Mouse (Mus musculus) erythroblast, adult 5-6 weeks (primary cell): ENCODE data around the gene Scyl3. TPM values are rescaled to one million over a fixed set of nuclear protein-coding genes. Genes with fewer than 3 reads are reported as not detected.

ENCODE experiments used
- ATAC-seq: replicated peaks from 2 replicates; pipeline ENCODE4 v1.8.0; 2016; ENCODE audit warnings: moderate number of reproducible peaks, mild to moderate bottlenecking, moderate TSS enrichment, inconsistent platforms; ENCODE audit not compliant: poor library complexity, low FRiP score, severe bottlenecking
- total RNA-seq, 2 experiments: library from RNA; stranded (forward) in 1 of 2; stranded (reverse) in 1 of 2; fragments of 150-400 nt in 1 of 2; fragments of 200-764, 138-1000 nt in 1 of 2; gene quantifications; 2 replicates each; pipeline versions ENCODE4 v1.2.3 to v1.2.4; 2015 to 2017; ENCODE audit warnings: low replicate concordance in 2 of 2

Gene Scyl3
- total RNA-seq, 2 experiments from 2014 or later, result 6.5 to 25.9 TPM

GRCm38 (mm10) chr1:163942056-163942455, 13.2 kb downstream of the Scyl3 start:
- ATAC-seq, result no peak

DNA sequence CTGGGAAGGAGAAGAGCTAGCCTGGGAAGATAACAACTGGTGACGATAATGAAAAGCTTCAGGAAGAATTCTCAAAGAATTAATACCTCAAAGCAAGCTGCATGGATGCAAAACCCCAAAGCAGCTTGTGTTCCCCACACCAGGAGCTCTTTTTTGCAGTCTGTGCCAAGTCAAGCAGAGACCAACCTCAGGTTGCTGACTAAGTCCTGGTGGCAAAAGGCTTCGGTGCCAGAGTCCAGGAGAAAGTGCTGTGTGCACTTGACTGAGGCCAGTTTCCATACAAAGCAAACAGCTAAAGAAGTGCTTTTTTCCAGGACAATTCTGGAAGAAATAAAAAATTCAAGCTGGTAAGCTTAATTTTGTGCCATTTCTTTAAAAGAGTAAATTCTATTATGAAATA, 24.5 kb downstream of the Scyl3 start:
- no peak for ATAC-seq

DNA sequence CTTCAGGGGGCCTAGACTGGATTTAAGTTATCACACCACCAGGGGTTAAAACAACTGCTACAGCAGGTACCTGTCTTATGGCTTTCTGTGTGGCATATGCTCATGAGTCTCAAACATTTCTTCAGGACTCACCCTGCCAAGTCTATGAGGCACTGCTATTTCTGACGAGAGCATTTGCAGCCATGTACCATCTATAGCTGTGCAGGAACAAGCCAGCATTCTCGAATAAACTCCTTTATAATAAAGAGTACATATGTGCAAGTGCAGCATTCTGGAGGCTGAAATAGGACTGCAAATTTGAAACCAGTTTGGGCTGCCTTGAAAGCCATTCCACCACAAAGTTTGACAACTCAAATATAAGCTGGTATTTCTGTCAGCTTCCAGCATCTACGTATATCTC, 29.1 kb downstream of the Scyl3 start:
- no peak for ATAC-seq

GRCm38 (mm10) chr1:163964008-163964689, 35.2 kb downstream of the Scyl3 start:
- no peak for ATAC-seq

DNA sequence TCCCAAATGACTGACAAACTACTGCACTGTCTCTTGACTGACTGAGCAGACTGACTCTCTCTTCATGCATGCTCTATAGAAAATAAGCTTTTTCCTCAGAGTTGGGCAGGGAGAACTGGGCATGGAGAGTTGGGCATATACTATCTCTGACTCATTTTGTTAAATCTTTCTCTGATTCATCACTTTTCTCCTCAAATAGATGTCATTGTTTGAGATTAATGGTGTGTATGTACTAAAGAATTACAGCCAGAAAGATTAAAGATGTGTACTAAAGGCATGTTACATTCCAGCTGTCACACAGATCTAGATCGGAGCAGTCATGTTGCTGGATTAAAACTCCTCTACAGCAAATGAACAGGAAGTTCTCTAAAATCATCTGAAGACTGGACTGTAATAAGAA, 45.6 kb downstream of the Scyl3 start:
- ATAC-seq, result no peak

DNA sequence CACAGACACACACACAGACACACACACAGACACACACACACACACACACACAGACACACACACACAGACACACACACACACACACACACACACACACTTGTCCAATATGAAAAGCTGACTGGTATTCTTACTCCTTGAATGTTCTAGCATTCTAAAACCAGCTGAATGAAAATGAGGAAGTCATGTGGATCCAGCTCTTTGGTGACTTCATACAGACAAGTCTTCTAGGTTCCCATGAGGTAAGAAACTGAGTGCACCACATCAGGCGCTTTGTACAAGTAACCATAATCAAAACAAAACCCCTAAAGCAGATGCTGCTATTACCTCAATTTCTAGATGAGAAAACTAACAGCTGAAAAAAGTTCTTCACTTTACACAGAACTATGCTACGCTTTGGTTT, 46.2 kb downstream of the Scyl3 start:
- ATAC-seq, result no peak

- no peak for ATAC-seq
These were observed 47.6 kb downstream of the Scyl3 start for GRCm38 (mm10) chr1:163976515-163976914.

DNA sequence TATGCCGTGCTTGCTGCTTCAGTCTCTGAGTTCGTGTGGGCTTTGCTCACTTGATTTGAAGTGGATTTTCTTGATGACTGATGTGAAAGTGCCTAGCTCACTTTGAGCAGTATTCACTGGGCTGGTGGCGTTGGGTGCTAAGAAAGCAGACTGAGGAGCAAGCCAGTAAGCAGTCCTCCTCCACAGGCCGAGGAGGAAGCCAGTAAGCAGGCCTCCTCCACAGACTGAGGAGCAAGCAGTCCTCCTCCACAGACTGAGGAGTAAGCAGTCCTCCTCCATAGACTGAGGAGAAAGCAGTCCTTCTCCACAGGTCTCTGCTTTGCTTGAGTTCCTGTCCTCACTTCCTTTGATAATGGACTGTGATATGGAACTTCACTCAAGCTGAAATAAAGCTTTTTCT, 63.5 kb downstream of the Scyl3 start:
- ATAC-seq, result no peak

DNA sequence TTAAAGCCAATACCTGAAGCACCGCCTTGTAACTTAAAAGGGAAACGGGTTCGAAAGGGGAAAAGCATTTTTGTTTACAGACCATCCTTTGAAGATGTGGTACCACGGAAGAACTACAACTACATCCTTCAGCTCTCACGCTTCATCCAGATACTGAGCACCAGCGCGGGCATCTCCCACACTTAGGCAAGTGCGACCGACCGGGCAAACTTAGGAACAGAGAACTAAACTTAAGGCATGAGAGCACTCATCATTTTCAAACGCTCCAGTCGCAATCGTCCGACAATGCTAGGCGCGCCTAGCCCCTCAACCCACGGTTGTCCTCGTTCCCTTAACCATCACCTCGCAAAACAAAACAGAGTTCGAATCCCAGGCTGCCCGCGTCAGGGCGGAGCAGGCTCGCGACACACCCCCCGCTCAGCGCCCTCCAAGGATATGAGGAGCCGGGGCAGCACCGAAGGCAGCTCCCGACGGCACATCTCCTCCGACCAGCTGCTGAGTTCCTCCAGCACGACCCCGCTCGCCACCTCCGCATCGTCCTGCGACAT, 65.3 kb downstream of the Scyl3 start:
- peak; percentile 85 for ATAC-seq

DNA sequence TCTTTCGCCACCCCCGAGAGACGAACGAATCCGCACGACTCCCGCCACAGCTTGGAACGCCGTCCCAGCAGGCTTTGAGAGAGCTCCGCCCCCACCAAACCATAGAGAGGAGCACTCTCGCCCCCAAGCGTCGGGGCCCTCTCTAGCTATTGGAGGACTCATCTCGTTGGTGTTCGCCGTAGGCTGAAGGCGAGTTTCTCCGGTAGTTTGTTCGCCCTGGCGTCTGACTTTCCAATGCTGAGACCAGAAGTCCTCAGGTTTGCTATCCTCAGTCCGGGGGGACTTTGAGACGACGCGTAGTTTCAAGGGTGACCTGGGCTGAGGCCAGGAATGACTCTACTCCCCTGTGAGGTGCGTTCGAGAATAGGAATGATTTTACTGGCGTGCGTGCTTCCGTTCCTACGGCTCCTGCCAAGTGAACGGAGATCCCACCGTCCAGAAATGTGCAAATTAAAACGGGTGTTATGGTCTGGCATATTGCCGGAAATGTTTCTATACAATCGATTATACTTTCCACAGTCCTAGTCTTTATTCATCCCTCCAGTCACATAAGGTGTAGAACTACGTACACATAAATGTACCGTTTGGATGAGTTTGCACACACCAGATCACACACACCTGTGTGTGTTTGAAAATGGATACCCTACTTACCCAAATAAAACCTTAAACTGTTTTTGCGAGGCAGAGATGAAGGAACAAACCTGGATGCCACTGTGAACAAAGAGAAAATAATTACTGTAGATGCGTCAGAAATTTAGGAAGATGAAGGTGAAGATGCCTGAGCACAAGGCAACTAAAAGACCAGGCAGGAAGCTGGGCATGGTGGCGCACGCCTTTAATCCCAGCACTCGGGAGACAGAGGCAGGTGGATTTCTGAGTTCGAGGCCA, 66.1 kb downstream of the Scyl3 start, which contains the start of the genes BC055324 and Mettl18:
Gene BC055324 (minus strand): TSS at position 76 of the 888 bp plus-strand sequence.
Gene Mettl18 (plus strand): TSS at position 169 of the 888 bp plus-strand sequence.
- peak; percentile 97 for ATAC-seq

- no peak for ATAC-seq
These were observed 66.7 kb downstream of the Scyl3 start for GRCm38 (mm10) chr1:163995609-163995913.

DNA sequence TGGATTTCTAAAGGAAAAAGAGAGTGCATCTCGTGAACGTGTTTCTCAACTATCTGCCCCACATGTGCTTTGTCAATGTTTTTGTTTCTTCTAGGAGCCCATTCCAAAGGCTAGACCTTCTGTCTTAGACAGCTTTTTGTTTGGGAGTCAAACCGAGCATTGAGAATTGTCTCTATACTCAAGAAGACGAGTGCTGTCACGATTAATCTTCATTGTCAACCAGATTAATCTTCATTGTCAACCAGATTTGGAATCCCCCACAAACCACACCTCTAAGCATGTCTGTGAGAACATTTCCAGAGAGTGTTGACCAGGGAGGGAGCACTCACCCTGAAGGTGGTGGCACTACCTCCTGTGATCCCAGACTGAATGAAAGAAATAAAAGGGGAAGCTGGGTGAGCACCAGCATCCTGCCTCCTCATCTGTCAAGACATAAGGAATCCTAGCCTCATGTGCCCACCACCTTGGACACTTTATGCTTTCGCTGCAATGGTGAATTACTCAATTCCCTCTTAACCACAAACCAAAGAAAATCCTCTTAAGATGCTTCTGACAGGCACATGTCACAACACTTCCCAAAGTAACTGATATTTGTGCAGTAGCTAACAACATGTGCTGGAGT, 73.0 kb downstream of the Scyl3 start:
- no peak for ATAC-seq

- no peak for ATAC-seq
These were observed 75.4 kb downstream of the Scyl3 start for GRCm38 (mm10) chr1:164004311-164004710.

Other genes with a start within 250 kb of the Scyl3 start
- gene Mettl11b, start 203.9 kb upstream of the Scyl3 start, total RNA-seq (2015; ENCODE audit: low replicate concordance), result not detected in 2 replicates
- not detected in 2 replicates for gene Mettl11b, start 203.9 kb upstream of the Scyl3 start, total RNA-seq (2017; ENCODE audit: low replicate concordance)
- 0.19 and 1.5 TPM in 2 replicates for gene Kifap3, start 149.5 kb upstream of the Scyl3 start, total RNA-seq (2015; ENCODE audit: low replicate concordance)
- gene Kifap3, start 149.5 kb upstream of the Scyl3 start, total RNA-seq (2017; ENCODE audit: low replicate concordance), result 1.3 and 1.7 TPM in 2 replicates
- gene BC055324, start 65.7 kb downstream of the Scyl3 start, total RNA-seq (2015; ENCODE audit: low replicate concordance), result 5.4 and 14.4 TPM in 2 replicates
- gene BC055324, start 65.7 kb downstream of the Scyl3 start, total RNA-seq (2017; ENCODE audit: low replicate concordance), result 5.2 and 6.9 TPM in 2 replicates
- 1.9 TPM in 1 of 2 replicates, not detected in the other for gene Mettl18, start 65.8 kb downstream of the Scyl3 start, total RNA-seq (2015; ENCODE audit: low replicate concordance)
- 0.94 and 1.4 TPM in 2 replicates for gene Mettl18, start 65.8 kb downstream of the Scyl3 start, total RNA-seq (2017; ENCODE audit: low replicate concordance)
- not detected in 2 replicates for gene Sele, start 119.1 kb downstream of the Scyl3 start, total RNA-seq (2015; ENCODE audit: low replicate concordance)
- not detected in 2 replicates for gene Sele, start 119.1 kb downstream of the Scyl3 start, total RNA-seq (2017; ENCODE audit: low replicate concordance)
- 74.2 and 94.7 TPM in 2 replicates for gene Sell, start 132.9 kb downstream of the Scyl3 start, total RNA-seq (2015; ENCODE audit: low replicate concordance)
- 43.8 and 69.9 TPM in 2 replicates for gene Sell, start 132.9 kb downstream of the Scyl3 start, total RNA-seq (2017; ENCODE audit: low replicate concordance)
- 1.3 TPM in 1 of 2 replicates, not detected in the other for gene Selp, start 186.2 kb downstream of the Scyl3 start, total RNA-seq (2015; ENCODE audit: low replicate concordance)
- 0.84 TPM in 1 of 2 replicates, not detected in the other for gene Selp, start 186.2 kb downstream of the Scyl3 start, total RNA-seq (2017; ENCODE audit: low replicate concordance)
- 12.7 and 15.8 TPM in 2 replicates for gene F5, start 222.7 kb downstream of the Scyl3 start, total RNA-seq (2015; ENCODE audit: low replicate concordance)
- 6.0 and 6.2 TPM in 2 replicates for gene F5, start 222.7 kb downstream of the Scyl3 start, total RNA-seq (2017; ENCODE audit: low replicate concordance)